Mouse (Mus musculus) v-Abl transformed pro-B cells (cell line): ENCODE measurements around the gene Ryr1.
"Not testable (repeated sequence)": the region's sequence is repeated elsewhere in the genome, so short reads cannot be mapped to it uniquely, and the experiment has no call there.

Experiments used
- in situ Hi-C, 2 experiments: fragments of 400-800 bp; cut with MboI; formaldehyde crosslinking; loops; one replicate each; pipeline ENCODE4 v1.15.1; 2025; ENCODE audit not compliant: unreplicated experiment in 2 of 2

Gene Ryr1

GRCm38 (mm10) chr7:28969271-28969670, 155.7 kb downstream of the Ryr1 start:
- in situ Hi-C loops, result no loop called here

DNA sequence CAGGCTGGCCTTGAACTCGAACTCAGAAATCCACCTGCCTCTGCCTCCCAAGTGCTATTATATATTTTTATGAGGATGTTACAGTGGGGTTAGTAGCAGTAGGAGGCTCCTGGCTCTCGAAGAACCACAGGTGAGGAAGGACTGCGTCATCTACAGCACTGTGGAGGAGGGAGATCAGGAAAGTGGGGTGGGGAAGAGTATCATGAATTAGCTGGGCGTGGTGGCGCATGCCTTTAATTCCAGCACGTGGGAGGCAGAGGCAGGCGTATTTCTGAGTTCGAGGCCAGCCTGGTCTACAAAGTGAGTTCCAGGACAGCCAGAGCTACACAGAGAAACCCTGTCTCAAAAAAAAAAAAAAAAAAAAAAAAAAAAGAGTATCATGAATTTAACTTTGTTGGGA, 156.9 kb downstream of the Ryr1 start:
- in situ Hi-C loops, result not testable (repeated sequence)

DNA sequence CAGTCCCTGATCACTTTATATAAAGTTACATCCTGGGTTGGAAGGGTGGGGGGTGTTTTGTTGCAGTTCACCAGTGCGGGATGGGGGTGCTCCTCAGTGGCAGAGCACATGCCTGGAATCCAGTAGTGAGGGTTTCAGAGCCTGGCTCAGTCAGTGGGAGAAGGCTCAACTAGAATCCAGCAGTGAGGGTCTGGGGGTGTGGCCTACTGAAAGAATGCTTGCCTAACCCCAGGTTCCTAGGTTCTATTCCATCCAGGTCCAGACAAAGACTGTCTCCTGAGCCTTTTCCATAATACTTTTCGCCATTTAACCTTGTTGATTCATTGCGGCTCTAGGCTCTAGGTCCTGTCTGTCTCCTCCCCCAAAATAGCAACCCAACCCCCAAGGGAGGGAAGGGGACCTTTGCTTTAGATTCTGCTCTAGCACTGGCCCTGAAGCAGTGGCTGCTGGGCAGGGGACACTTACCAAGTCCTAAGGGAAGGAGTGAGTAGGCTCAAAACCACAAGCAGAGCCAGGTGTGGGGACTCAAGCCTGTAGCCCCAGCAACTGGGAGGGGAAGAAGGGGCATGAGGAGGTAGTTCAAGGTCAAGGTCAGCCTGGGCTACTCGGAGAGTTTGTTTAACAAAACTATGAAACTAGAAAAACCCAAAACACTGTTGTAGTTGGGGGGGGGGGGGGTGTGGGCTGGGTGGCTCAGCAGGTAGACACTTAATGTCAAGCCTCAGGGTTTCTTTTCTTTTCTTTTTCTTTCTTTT, 158.1 kb downstream of the Ryr1 start:
- in situ Hi-C loops, result no loop called here

DNA sequence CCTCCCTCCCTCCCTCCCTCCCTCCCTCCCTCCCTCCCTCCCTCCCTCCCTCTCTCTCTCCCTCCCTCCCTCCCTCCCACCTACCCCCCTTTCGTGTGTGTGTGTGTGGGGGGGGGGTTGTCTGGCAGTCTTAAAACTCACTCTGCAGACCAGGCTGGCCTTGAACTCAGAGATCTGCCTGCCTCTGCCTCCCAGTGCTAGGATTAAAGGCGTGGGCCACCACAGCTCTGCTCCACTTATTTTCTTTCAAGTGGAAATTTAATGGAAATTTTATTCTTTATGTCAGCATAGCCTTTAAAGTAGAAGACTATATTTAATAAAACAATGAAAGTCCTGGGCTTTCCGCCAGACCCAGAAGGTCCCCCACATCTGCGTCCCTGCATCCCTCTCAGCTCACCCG, 158.8 kb downstream of the Ryr1 start:
- in situ Hi-C loops, result no loop called here

GRCm38 (mm10) chr7:28965346-28965840, 159.6 kb downstream of the Ryr1 start:
- in situ Hi-C loops, result no loop called here

DNA sequence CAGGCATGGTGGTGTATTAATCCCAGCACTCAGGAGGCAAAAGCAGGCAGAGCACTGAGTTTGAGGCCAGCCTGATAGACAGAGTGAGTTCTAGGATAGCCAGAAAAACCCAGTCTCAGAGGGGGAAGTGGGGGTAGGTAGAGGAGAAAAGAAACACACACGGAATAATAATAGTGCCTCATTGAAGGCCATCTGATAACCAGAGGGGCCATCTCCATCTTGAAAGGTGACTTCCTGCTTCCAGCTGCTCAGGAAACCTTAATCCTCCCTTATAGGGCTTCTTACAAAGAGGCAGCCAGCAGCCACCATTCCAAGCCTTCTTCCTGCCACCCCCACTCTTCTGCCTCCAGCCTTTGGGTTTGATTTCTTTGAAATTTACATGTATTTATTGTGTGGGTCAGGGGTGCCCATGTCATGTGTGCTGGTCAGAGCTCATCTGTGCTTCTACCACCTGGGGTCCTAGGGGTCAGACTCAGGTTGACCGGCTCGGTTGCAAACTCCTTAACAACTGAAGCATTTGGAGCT, 161.5 kb downstream of the Ryr1 start:
- in situ Hi-C loops, result no loop called here

GRCm38 (mm10) chr7:28961927-28962670, 162.9 kb downstream of the Ryr1 start, which contains the start of gene Actn4:
Gene Actn4, minus strand, starts transcription at chr7:28962340.
- in situ Hi-C loops, result no loop called here

- in situ Hi-C loops, result no loop called here
These were observed 163.4 kb downstream of the Ryr1 start for GRCm38 (mm10) chr7:28961584-28961926.

DNA sequence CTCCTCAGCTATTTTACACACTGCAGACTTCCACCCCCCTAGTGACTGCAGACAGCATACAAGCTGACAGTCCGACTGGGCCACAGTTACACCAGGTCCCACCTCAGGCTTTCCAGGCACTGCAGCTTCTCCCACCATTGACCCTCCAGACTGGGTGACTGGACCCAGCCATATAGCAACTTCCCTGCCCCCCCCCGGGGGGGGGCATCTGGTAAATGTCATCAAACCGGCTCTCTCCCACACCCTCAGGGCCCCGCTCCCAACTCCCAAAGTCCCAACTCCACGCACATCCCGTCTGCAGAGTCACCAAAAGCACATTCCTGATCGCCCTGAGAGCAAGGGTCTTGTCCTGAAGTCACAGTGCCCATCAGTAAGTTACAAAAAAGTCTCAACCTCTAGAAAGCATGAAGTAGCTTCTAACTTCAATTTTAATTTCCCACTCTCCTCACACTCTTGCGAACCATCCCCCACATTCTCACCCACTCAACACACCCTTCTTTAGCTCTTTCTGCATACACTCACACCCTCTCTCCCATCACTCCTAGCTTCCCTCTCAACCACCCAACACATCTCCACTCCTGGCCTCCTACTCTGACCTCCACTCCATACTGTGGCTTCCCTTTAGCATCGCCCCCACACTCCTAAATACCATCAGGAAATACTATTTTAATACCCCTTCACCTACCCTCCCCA, 164.5 kb downstream of the Ryr1 start:
- in situ Hi-C loops, result no loop called here

GRCm38 (mm10) chr7:28959505-28960045, 165.4 kb downstream of the Ryr1 start:
- in situ Hi-C loops, result no loop called here

GRCm38 (mm10) chr7:28958770-28959169, 166.2 kb downstream of the Ryr1 start:
- in situ Hi-C loops, result no loop called here

DNA sequence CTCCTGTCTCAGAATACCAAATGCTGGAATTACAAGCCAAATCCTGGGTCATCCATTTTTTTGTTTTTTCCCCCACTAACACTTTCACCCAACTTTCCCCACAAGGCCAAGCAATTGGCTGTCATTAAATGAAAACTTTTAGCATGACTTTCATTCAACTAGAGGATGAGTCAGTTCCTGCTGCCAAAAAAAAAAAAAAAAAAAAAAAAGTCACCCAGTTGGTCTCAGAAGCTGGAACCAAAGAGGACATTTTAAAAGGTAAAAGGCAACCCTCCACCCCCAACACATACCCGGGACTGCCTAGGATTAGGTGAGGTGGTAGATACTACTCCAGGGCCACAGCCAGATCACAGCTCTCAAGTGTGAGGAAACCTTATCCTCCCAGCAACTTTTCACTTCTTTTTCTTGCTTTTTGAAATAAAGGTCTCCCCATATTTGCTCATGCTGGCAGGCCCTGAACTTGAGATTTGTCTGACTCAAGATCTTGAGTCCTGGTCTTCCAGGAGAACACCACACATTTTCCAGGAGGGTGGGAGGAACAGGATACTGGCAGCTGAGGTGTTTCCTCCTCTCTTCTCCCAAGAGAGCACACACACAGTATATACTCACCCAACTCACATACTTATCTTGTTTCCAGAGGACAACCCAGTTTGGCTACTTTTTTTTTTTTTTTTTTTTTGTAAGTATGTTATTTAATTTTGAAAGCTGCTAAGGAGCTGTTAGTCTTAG, 166.8 kb downstream of the Ryr1 start:
- in situ Hi-C loops, result no loop called here

DNA sequence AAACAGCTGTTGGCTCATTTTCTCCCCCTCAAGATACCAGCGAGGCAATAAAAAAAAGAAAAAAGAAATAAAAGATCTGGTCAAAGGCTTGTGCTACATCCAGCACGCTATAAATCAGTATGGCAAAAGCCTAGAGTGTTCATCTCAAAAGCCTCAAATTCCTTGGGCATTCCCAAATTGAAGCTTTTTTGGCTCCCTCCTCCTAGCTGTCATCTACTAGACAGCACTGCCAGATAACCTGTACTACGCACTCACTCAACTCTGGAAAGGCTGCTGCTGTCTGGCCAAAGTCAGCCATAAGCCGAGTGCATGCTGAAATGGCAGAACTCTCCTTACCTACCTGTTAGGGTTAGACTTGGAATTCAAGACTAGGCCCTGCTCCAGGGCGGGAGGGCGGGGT, 167.7 kb downstream of the Ryr1 start:
- in situ Hi-C loops, result no loop called here

- in situ Hi-C loops, result no loop called here
These were observed 168.7 kb downstream of the Ryr1 start for GRCm38 (mm10) chr7:28956270-28956669.

DNA sequence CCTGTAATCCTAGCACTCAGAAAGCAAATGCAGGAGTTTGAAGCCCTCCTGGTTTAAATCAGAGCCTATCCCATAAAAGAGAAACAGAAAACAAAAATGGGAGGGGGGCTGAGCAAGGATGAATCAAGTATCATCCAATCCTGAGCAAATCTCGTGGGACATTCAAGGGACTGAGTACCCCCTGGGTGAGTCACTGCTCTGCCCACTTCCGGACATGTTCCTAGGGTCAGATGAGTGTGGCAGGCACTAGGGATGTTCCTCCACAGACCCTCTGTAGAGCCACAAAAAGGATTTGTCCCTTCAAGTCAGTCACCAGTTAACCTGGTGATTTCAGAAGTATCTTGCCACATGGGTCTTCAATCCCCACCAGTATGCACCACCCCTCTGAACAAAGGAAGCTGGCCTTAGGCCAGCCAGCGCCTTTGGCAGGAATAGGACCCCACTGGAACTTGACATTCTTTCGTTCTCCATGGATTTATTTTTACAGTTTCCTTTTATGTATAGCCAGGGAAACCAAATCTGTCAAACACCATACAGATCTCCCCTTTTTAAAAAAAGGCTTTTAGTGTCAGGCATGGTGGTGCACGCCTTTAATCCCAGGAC, 169.6 kb downstream of the Ryr1 start:
- in situ Hi-C loops, result no loop called here

- in situ Hi-C loops, result no loop called here
These were observed 170.2 kb downstream of the Ryr1 start for GRCm38 (mm10) chr7:28954773-28955172.

DNA sequence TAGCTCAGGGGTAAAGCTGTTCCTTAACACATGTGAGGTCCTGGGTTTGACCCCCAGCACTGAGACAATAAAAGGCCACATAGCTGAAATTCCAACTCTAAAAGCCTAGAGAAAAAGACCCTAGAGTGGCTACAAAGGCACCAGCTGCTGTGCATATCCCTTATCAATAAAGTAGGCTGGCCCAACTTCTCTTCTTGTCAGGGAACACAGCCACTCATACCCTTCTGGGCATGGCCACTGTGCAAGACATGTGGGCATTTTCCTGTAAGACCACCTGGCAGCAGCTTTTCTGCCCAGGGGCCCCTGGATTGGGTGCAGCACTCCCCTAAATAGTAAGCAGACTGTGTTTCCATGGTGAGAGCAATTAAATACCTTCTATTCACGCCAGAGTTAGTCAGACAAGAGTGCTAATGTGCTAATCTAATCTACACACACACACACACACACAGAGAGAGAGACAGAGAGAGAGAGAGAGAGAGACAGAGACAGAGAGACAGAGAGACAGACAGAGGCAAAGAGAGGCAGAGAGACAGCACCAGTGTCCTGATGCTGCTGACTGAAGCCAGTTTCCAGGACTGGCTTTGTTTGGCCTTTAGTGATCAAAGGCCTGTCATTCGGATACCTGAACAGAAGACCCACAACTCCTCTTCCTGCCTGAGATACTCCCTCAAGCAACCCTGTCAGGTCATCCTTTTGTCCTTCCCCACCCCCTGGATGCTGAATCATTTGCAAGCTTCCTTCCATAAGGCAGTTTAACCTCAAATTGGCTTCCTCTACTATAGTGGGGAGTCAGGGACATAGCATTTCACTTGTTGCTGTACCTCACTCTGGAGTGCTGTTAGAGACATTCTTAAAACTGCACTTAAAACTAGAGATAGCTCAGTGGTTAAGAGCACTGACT, 171.3 kb downstream of the Ryr1 start:
- in situ Hi-C loops, result no loop called here
